Mouse (Mus musculus) thymus, adult 2 months (tissue): Measurements from ENCODE around the gene Tdg.

Experiments
- CTCF ChIP-seq: fragments of 200-500 bp; IDR thresholded peaks from 2 replicates; pipeline ENCODE4 v1.5.1; 2012; ENCODE audit warnings: mild to moderate bottlenecking, control low read depth, low read length, moderate library complexity, borderline replicate concordance; ENCODE audit not compliant: control insufficient read depth, poor library complexity, insufficient read depth; ENCODE audit errors: extremely low read depth
- POLR2A ChIP-seq: fragments of 200-500 bp; IDR thresholded peaks from 2 replicates; pipeline ENCODE4 v1.6.1; 2012; ENCODE audit warnings: mild to moderate bottlenecking, low read length, control low read depth, moderate library complexity; ENCODE audit not compliant: control insufficient read depth, poor library complexity, insufficient read depth; ENCODE audit errors: extremely low read depth

DNA sequence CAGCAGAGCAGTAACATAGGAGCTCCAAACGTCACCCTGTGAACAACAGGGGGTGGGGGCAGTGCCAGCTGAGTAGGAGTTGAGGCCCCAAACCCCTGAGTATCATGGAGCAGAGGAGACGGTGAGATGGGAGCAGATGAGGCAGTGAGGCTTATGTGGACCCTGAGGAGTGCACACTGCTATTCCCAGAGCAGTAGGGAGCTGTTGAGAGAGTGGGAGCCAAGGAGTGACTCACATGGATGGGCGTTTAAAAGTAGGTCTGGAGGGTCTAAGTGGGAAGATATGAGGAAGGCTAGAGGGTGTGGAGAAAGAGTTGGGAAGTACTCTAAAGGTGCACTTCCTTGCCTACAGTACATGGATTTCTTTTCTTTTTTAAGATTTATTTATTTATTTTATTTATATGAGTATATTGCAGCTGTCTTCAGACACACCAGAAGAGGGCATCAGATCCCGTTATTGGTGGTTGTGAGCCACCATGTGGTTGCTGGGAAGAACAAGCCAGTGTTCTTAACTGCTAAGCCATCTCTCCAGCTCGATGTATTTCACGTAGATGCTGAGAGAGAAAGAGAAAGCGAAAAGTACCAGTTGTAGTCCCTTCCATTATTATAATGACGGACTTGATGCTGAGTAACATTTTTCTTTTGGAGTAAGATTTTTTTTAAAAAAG is 9.5 kb downstream of the Tdg start:
- TF ChIP-seq POLR2A (no peak), CTCF (no peak)
